Mouse (Mus musculus): ENCODE data around the gene Efna5. TPM values are rescaled to one million over a fixed set of nuclear protein-coding genes. Genes with fewer than 3 reads are reported as not detected.

Efna5 gene
- total and polyA plus RNA-seq, 2 experiments, result 0.94 to 2.1 TPM

DNA sequence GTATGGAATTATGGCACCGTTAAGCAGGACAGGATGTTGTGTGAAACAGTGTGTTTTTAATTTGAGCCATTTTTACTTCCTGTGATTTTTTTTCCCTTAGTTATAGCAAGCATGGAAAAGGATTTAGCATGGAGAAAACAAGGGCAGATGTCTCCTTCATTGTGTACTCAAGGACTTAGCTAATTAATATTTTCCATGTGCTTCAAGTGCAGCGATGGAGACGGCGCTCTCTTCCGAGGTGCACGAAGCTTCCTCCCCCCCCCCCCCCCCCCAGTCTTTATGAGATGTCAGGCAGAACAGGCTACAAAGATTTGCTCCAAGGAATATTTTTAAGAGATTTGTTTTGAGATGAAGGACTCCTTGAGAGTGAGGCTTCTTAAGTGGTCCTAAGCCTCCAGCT is 301.5 kb downstream of the Efna5 start:
- H3K27me3 ChIP-seq (ENCODE audit: control insufficient read depth, insufficient read depth, low read length), result no peaks in the 10 kb centered on the region
- no peak overlapping the region for H3K9ac ChIP-seq (ENCODE audit: low read depth, low read length)
- no peak overlapping the region for H3K27ac ChIP-seq (replicated peaks; ENCODE audit: insufficient read depth, low read depth, low read length)
- whole genome bisulfite sequencing, result 84% methylated on average over 6 of the region's 6 CpGs
- H3K4me1 ChIP-seq (ENCODE audit: control insufficient read depth, insufficient read depth, low read length), result no peaks in the 10 kb centered on the region
- H3K79me2 ChIP-seq (ENCODE audit: control insufficient read depth, insufficient read depth, low read length), result no peaks in the 10 kb centered on the region
- no peak for DNase-seq (ENCODE audit: extremely low read depth, low read depth, low spot score)
- H3K4me3 ChIP-seq (ENCODE audit: insufficient read depth, low read depth, low read length), result no peak overlapping the region
- TF ChIP-seq POLR2A (IDR thresholded peaks at IDR 0.05; ENCODE audit: extremely low read depth, insufficient read depth, low read length) (no peak), CTCF (IDR thresholded peaks at IDR 0.05; ENCODE audit: low read depth, low read length) (no peak)
- H3K36me3 ChIP-seq (ENCODE audit: control insufficient read depth, insufficient read depth, low read length), result no peaks in the 10 kb centered on the region

- H3K27ac ChIP-seq (replicated peaks; ENCODE audit: insufficient read depth, low read depth, low read length), result no peak overlapping the region
- WGBS, result 79% methylated on average over 9 of the region's 9 CpGs
- no peak overlapping the region for H3K4me3 ChIP-seq (ENCODE audit: insufficient read depth, low read depth, low read length)
- no peaks in the 10 kb centered on the region for H3K4me1 ChIP-seq (ENCODE audit: control insufficient read depth, insufficient read depth, low read length)
- no peaks in the 10 kb centered on the region for H3K79me2 ChIP-seq (ENCODE audit: control insufficient read depth, insufficient read depth, low read length)
- no peaks in the 10 kb centered on the region for H3K27me3 ChIP-seq (ENCODE audit: control insufficient read depth, insufficient read depth, low read length)
- DNase-seq (ENCODE audit: extremely low read depth, low read depth, low spot score), result peak; percentile 33
- no peak overlapping the region for H3K9ac ChIP-seq (ENCODE audit: low read depth, low read length)
- TF ChIP-seq POLR2A (IDR thresholded peaks at IDR 0.05; ENCODE audit: extremely low read depth, insufficient read depth, low read length), result no peak
- no peak for TF ChIP-seq CTCF (IDR thresholded peaks at IDR 0.05; ENCODE audit: low read depth, low read length)
- no peaks in the 10 kb centered on the region for H3K36me3 ChIP-seq (ENCODE audit: control insufficient read depth, insufficient read depth, low read length)
Measured at GRCm38 (mm10) chr17:62574499-62575265, 306.4 kb downstream of the Efna5 start.

- no peak for DNase-seq (ENCODE audit: extremely low read depth, low read depth, low spot score)
- TF ChIP-seq CTCF (IDR thresholded peaks at IDR 0.05; ENCODE audit: low read depth, low read length), result no peak
Measured at GRCm38 (mm10) chr17:62570101-62570500, 311.0 kb downstream of the Efna5 start.

DNA sequence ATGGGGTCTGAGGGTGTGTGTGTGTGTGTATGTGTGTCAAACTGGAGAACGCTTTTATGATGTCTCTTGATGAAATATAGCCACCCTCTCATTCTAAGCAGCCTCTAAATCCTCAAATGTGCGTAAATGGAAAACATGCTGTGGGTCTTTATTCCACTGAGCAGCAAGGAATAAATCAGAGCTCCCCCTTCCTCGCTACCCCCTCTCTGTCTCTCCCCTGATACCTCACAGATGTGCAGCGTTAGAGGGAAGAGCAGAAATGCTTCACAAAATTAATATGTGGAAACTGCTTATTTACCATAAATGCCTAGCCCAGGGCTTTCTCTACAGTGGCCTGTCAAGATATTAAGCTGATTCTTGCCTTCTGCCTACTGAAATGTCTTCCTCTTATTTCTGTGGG is 313.1 kb downstream of the Efna5 start:
- no peaks in the 10 kb centered on the region for H3K4me1 ChIP-seq (ENCODE audit: control insufficient read depth, insufficient read depth, low read length)
- no peak overlapping the region for H3K9ac ChIP-seq (ENCODE audit: low read depth, low read length)
- no peak for DNase-seq (ENCODE audit: extremely low read depth, low read depth, low spot score)
- H3K36me3 ChIP-seq (ENCODE audit: control insufficient read depth, insufficient read depth, low read length), result no peaks in the 10 kb centered on the region
- 85% methylated on average over 4 of the region's 4 CpGs for WGBS
- no peak overlapping the region for H3K4me3 ChIP-seq (ENCODE audit: insufficient read depth, low read depth, low read length)
- H3K79me2 ChIP-seq (ENCODE audit: control insufficient read depth, insufficient read depth, low read length), result no peaks in the 10 kb centered on the region
- no peak overlapping the region for H3K27ac ChIP-seq (replicated peaks; ENCODE audit: insufficient read depth, low read depth, low read length)
- no peaks in the 10 kb centered on the region; the same call in 1 of the 2 replicates for H3K27me3 ChIP-seq (ENCODE audit: control insufficient read depth, insufficient read depth, low read length)
- no peak for TF ChIP-seq POLR2A (IDR thresholded peaks at IDR 0.05; ENCODE audit: extremely low read depth, insufficient read depth, low read length)
- no peak for TF ChIP-seq CTCF (IDR thresholded peaks at IDR 0.05; ENCODE audit: low read depth, low read length)

More at GRCm38 (mm10) chr17:62570101-62570500, 311.0 kb downstream of the Efna5 start:
- Histone ChIP-seq H3K79me2 (ENCODE audit: control insufficient read depth, insufficient read depth, low read length) (no peaks in the 10 kb centered on the region), H3K4me3 (ENCODE audit: insufficient read depth, low read depth, low read length) (no peak overlapping the region), H3K27me3 (ENCODE audit: control insufficient read depth, insufficient read depth, low read length) (no peaks in the 10 kb centered on the region; the same call in 1 of the 2 replicates), H3K36me3 (ENCODE audit: control insufficient read depth, insufficient read depth, low read length) (no peaks in the 10 kb centered on the region), H3K9ac (ENCODE audit: low read depth, low read length) (no peak overlapping the region), H3K4me1 (ENCODE audit: control insufficient read depth, insufficient read depth, low read length) (no peaks in the 10 kb centered on the region), H3K27ac (replicated peaks; ENCODE audit: insufficient read depth, low read depth, low read length) (no peak overlapping the region)
- WGBS, result 75% methylated on average over 1 of the region's 1 CpGs

- H3K4me1 ChIP-seq (ENCODE audit: control insufficient read depth, insufficient read depth, low read length), result no peaks in the 10 kb centered on the region
- no peak for DNase-seq (ENCODE audit: extremely low read depth, low read depth, low spot score)
- TF ChIP-seq POLR2A (IDR thresholded peaks at IDR 0.05; ENCODE audit: extremely low read depth, insufficient read depth, low read length), result no peak
- TF ChIP-seq CTCF (IDR thresholded peaks at IDR 0.05; ENCODE audit: low read depth, low read length), result no peak
- no peaks in the 10 kb centered on the region for H3K79me2 ChIP-seq (ENCODE audit: control insufficient read depth, insufficient read depth, low read length)
- H3K9ac ChIP-seq (ENCODE audit: low read depth, low read length), result no peak overlapping the region
- no peaks in the 10 kb centered on the region for H3K36me3 ChIP-seq (ENCODE audit: control insufficient read depth, insufficient read depth, low read length)
- WGBS, result 84% methylated on average over 1 of the region's 1 CpGs
- H3K4me3 ChIP-seq (ENCODE audit: insufficient read depth, low read depth, low read length), result no peak overlapping the region
- H3K27me3 ChIP-seq (ENCODE audit: control insufficient read depth, insufficient read depth, low read length), result no peaks in the 10 kb centered on the region; the same call in 1 of the 2 replicates
- no peak overlapping the region for H3K27ac ChIP-seq (replicated peaks; ENCODE audit: insufficient read depth, low read depth, low read length)
Measured at GRCm38 (mm10) chr17:62565632-62566031, 315.5 kb downstream of the Efna5 start.

DNA sequence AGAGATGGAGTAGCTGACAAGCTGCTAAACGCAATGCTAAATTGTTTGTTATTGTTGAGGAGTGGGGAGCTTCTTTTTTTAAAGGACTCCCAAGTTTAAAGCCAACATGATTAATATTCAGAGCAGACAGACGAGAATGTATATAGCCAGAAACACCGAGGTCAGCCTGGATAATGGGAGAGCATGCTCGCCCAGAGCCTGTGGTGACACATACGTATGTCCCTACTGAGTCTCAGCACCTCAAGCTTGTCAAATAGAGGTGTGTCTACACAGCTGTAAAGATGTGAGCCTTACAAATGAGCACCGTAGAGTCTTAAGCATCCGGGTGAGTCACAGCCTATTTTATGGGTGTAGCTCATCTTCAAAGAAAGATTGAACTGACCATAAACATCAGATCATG is 318.7 kb downstream of the Efna5 start:
- H3K36me3 ChIP-seq (ENCODE audit: control insufficient read depth, insufficient read depth, low read length), result no peaks in the 10 kb centered on the region
- no peaks in the 10 kb centered on the region; the same call in 1 of the 2 replicates for H3K27me3 ChIP-seq (ENCODE audit: control insufficient read depth, insufficient read depth, low read length)
- DNase-seq (ENCODE audit: extremely low read depth, low read depth, low spot score), result no peak
- no peaks in the 10 kb centered on the region for H3K4me1 ChIP-seq (ENCODE audit: control insufficient read depth, insufficient read depth, low read length)
- H3K27ac ChIP-seq (replicated peaks; ENCODE audit: insufficient read depth, low read depth, low read length), result no peak overlapping the region
- no peaks in the 10 kb centered on the region for H3K79me2 ChIP-seq (ENCODE audit: control insufficient read depth, insufficient read depth, low read length)
- H3K9ac ChIP-seq (ENCODE audit: low read depth, low read length), result no peak overlapping the region
- H3K4me3 ChIP-seq (ENCODE audit: insufficient read depth, low read depth, low read length), result no peak overlapping the region
- WGBS, result 87% methylated on average over 7 of the region's 7 CpGs
- TF ChIP-seq CTCF (IDR thresholded peaks at IDR 0.05; ENCODE audit: low read depth, low read length), result no peak
- TF ChIP-seq POLR2A (IDR thresholded peaks at IDR 0.05; ENCODE audit: extremely low read depth, insufficient read depth, low read length), result no peak
